ENCODE assay signal across 10 mouse cellular contexts in genomic region chr6:86670873-86671272, GRCm38 (mm10). TPM values are rescaled to one million over a fixed set of nuclear protein-coding genes. Genes with fewer than 3 reads are reported as not detected.
DNase-seq lines count a peak whose midpoint lies in the region; ATAC-seq lines count a peak whose summit lies in the region.
"Had no signal": no experiment of that assay in that cellular context is flagged by ENCODE, and none has a peak within 500 bp of the region (broad histone marks: within the 10 kb centered on the region; RNA-seq: fewer than 3 reads in every experiment).

No protein-coding gene starts in this region.

- H3K9ac ChIP-seq in intestine, embryonic 14.5 days (ENCODE audit: low read length), result no peak overlapping the region
- H3K9ac ChIP-seq in intestine, embryonic 15.5 days, result no peak overlapping the region
- H3K9ac ChIP-seq in midbrain, embryonic 11.5 days (ENCODE audit: low read length), result no peak overlapping the region
- no peak overlapping the region for H3K9ac ChIP-seq in stomach, embryonic 15.5 days
- H3K9ac ChIP-seq: embryonic facial prominence, embryonic 12.5 days had no signal

- peaks cover 50% of the 10 kb centered on the region for H3K36me3 ChIP-seq in intestine, embryonic 14.5 days (ENCODE audit: control insufficient read depth, insufficient read depth, low read length)
- peaks cover 12% of the 10 kb centered on the region for H3K36me3 ChIP-seq in intestine, embryonic 15.5 days
- peaks cover 49% of the 10 kb centered on the region for H3K36me3 ChIP-seq in heart, embryonic 10.5 days
- peaks cover 4% of the 10 kb centered on the region for H3K36me3 ChIP-seq in midbrain, embryonic 11.5 days (ENCODE audit: control insufficient read depth, insufficient read depth, low read length)
- peaks cover 20% of the 10 kb centered on the region for H3K36me3 ChIP-seq in stomach, embryonic 15.5 days

- no peak overlapping the region for H3K27ac ChIP-seq in intestine, embryonic 14.5 days (ENCODE audit: low read depth)
- H3K27ac ChIP-seq in intestine, embryonic 15.5 days, result no peak overlapping the region
- no peak overlapping the region for H3K27ac ChIP-seq in heart, embryonic 10.5 days
- no peak overlapping the region for H3K27ac ChIP-seq in midbrain, embryonic 11.5 days (ENCODE audit: low read depth, low read length)
- H3K27ac ChIP-seq in stomach, embryonic 15.5 days, result 0 out of 2 replicates have a peak overlapping the region, but pooled peaks have one; percentile 40
- H3K27ac ChIP-seq: embryonic facial prominence, embryonic 12.5 days had no signal

- no peak overlapping the region for H3K4me2 ChIP-seq in intestine, embryonic 14.5 days (ENCODE audit: low read length)
- no peak overlapping the region for H3K4me2 ChIP-seq in intestine, embryonic 15.5 days (replicated peaks)
- no peak overlapping the region for H3K4me2 ChIP-seq in midbrain, embryonic 11.5 days
- H3K4me2 ChIP-seq in stomach, embryonic 15.5 days, result no peak overlapping the region
- H3K4me2 ChIP-seq: embryonic facial prominence, embryonic 12.5 days had no signal

- no peak for ATAC-seq in intestine, embryonic 14.5 days (replicated peaks; ENCODE audit: low FRiP score, low TSS enrichment, low read depth)
- no peak for ATAC-seq in intestine, embryonic 15.5 days
- no peak for ATAC-seq in midbrain, embryonic 11.5 days (ENCODE audit: low FRiP score)
- no peak for ATAC-seq in stomach, embryonic 15.5 days (ENCODE audit: insufficient read depth, low FRiP score, low read depth)

- DNase-seq in intestine, embryonic 14.5 days (ENCODE audit: low spot score), result peak; percentile 60
- peak; percentile 64 for DNase-seq in Muller cell, postnatal 12 days (ENCODE audit: inconsistent ontology term)
- DNase-seq in cerebellum, postnatal 14 days, result peak; percentile 72 to 80
- DNase-seq in heart, embryonic 10.5 days (ENCODE audit: low spot score), result peak; percentile 82
- peak; percentile 35 to 86 for DNase-seq in layer of hippocampus, postnatal 14 days (ENCODE audit: low spot score in 2 of 2)
- DNase-seq in midbrain, embryonic 11.5 days (ENCODE audit: low spot score, missing footprints), result peak; percentile 91

- H3K27me3 ChIP-seq in intestine, embryonic 14.5 days (replicated peaks; ENCODE audit: control insufficient read depth, insufficient read depth, low read length), result no peaks in the 10 kb centered on the region
- no peaks in the 10 kb centered on the region for H3K27me3 ChIP-seq in intestine, embryonic 15.5 days (replicated peaks)
- H3K27me3 ChIP-seq in heart, embryonic 10.5 days (ENCODE audit: insufficient read depth, poor library complexity, severe bottlenecking), result no peaks in the 10 kb centered on the region
- no peaks in the 10 kb centered on the region for H3K27me3 ChIP-seq in midbrain, embryonic 11.5 days (ENCODE audit: control insufficient read depth, insufficient read depth, low read length)
- H3K27me3 ChIP-seq in stomach, embryonic 15.5 days (replicated peaks), result no peaks in the 10 kb centered on the region
- H3K27me3 ChIP-seq: embryonic facial prominence, embryonic 12.5 days; megakaryocyte, embryonic 14.5 days had no signal

- 22% methylated on average over 2 of the region's 2 CpGs for WGBS in intestine, embryonic 14.5 days
- WGBS in intestine, embryonic 15.5 days, result 11% methylated on average over 2 of the region's 2 CpGs
- WGBS in heart, embryonic 10.5 days, result 18% methylated on average over 2 of the region's 2 CpGs
- 24% methylated on average over 2 of the region's 2 CpGs for WGBS in midbrain, embryonic 11.5 days
- WGBS in stomach, embryonic 15.5 days, result 17% methylated on average over 2 of the region's 2 CpGs

- H3K4me1 ChIP-seq in intestine, embryonic 14.5 days (replicated peaks; ENCODE audit: control insufficient read depth, insufficient read depth, low read length), result peaks cover 18% of the 10 kb centered on the region
- H3K4me1 ChIP-seq in intestine, embryonic 15.5 days (replicated peaks), result peaks cover 7% of the 10 kb centered on the region; the same call in 1 of the 2 replicates
- peaks cover 15% of the 10 kb centered on the region for H3K4me1 ChIP-seq in heart, embryonic 10.5 days
- H3K4me1 ChIP-seq in midbrain, embryonic 11.5 days (ENCODE audit: control insufficient read depth, insufficient read depth, low read length), result peaks cover 18% of the 10 kb centered on the region
- peaks cover 15% of the 10 kb centered on the region; the same call in 1 of the 2 replicates for H3K4me1 ChIP-seq in stomach, embryonic 15.5 days

- no peak overlapping the region for H3K4me3 ChIP-seq in intestine, embryonic 14.5 days (ENCODE audit: low read depth, low read length)
- H3K4me3 ChIP-seq in intestine, embryonic 15.5 days (replicated peaks), result no peak overlapping the region
- H3K4me3 ChIP-seq in heart, embryonic 10.5 days, result no peak overlapping the region
- no peak overlapping the region for H3K4me3 ChIP-seq in midbrain, embryonic 11.5 days (ENCODE audit: low read depth, low read length)
- no peak overlapping the region for H3K4me3 ChIP-seq in stomach, embryonic 15.5 days (replicated peaks)
- H3K4me3 ChIP-seq: embryonic facial prominence, embryonic 12.5 days had no signal

- H3K9me3 ChIP-seq in intestine, embryonic 14.5 days (ENCODE audit: control insufficient read depth, low read length), result no peaks in the 10 kb centered on the region
- H3K9me3 ChIP-seq in intestine, embryonic 15.5 days, result no peaks in the 10 kb centered on the region
- no peaks in the 10 kb centered on the region for H3K9me3 ChIP-seq in heart, embryonic 10.5 days
- no peaks in the 10 kb centered on the region for H3K9me3 ChIP-seq in midbrain, embryonic 11.5 days (ENCODE audit: control insufficient read depth, low read length)
- H3K9me3 ChIP-seq in stomach, embryonic 15.5 days, result no peaks in the 10 kb centered on the region
- H3K9me3 ChIP-seq: embryonic facial prominence, embryonic 12.5 days; megakaryocyte, embryonic 14.5 days had no signal

RNA-seq across cellular contexts. Expression of gene Mxd1, which starts 1.9 kb away (rescaled TPM):
- 9.4 and 10.3 TPM in 2 replicates for polyA plus RNA-seq in intestine, embryonic 14.5 days (2014; fragmentation: Nextera tagmentation; extraction: Ambion mirVana)
- 13.8 and 14.7 TPM in 2 replicates for polyA plus RNA-seq in intestine, embryonic 15.5 days (2015; fragmentation: Nextera tagmentation; extraction: Ambion mirVana)
- polyA plus RNA-seq in heart, embryonic 10.5 days (2016; fragmentation: Nextera tagmentation; extraction: Ambion mirVana), result 8.9 and 9.6 TPM in 2 replicates
- 10 to 100 TPM; 16.9 to 17.7 TPM for total RNA-seq in layer of hippocampus, postnatal 14 days (2021)
- polyA plus RNA-seq in midbrain, embryonic 11.5 days (2014; fragmentation: Nextera tagmentation; extraction: Ambion mirVana), result 16.7 and 18.4 TPM in 2 replicates
- 15.1 and 18.6 TPM in 2 replicates for polyA plus RNA-seq in stomach, embryonic 15.5 days (2015; fragmentation: Nextera tagmentation; extraction: Ambion mirVana)

RNA-seq across cellular contexts. Expression of gene Snrnp27, which starts 13.4 kb away (rescaled TPM):
- polyA plus RNA-seq in intestine, embryonic 14.5 days (2014; fragmentation: Nextera tagmentation; extraction: Ambion mirVana), result 105 and 110 TPM in 2 replicates
- polyA plus RNA-seq in intestine, embryonic 15.5 days (2015; fragmentation: Nextera tagmentation; extraction: Ambion mirVana), result 96.0 and 105 TPM in 2 replicates
- 94.8 and 112 TPM in 2 replicates for polyA plus RNA-seq in heart, embryonic 10.5 days (2016; fragmentation: Nextera tagmentation; extraction: Ambion mirVana)
- total RNA-seq in layer of hippocampus, postnatal 14 days (2021), result 10 to 100 TPM; 56.2 to 56.8 TPM
- polyA plus RNA-seq in midbrain, embryonic 11.5 days (2014; fragmentation: Nextera tagmentation; extraction: Ambion mirVana), result 137 and 160 TPM in 2 replicates
- polyA plus RNA-seq in stomach, embryonic 15.5 days (2015; fragmentation: Nextera tagmentation; extraction: Ambion mirVana), result 108 and 115 TPM in 2 replicates

RNA-seq across cellular contexts. Expression of gene Asprv1, which starts 42.9 kb away (rescaled TPM):
- polyA plus RNA-seq in intestine, embryonic 14.5 days (2014; fragmentation: Nextera tagmentation; extraction: Ambion mirVana), result 0.26 and 0.69 TPM in 2 replicates
- 0.66 and 1.2 TPM in 2 replicates for polyA plus RNA-seq in intestine, embryonic 15.5 days (2015; fragmentation: Nextera tagmentation; extraction: Ambion mirVana)
- polyA plus RNA-seq in heart, embryonic 10.5 days (2016; fragmentation: Nextera tagmentation; extraction: Ambion mirVana), result 0.23 and 0.58 TPM in 2 replicates
- 1 to 10 TPM; 1.2 to 2.1 TPM for total RNA-seq in layer of hippocampus, postnatal 14 days (2021)
- polyA plus RNA-seq in midbrain, embryonic 11.5 days (2014; fragmentation: Nextera tagmentation; extraction: Ambion mirVana), result 0.37 and 0.68 TPM in 2 replicates
- polyA plus RNA-seq in stomach, embryonic 15.5 days (2015; fragmentation: Nextera tagmentation; extraction: Ambion mirVana), result 30.9 and 104 TPM in 2 replicates

Comparison
In these comparisons a context has a peak if more than half of its experiments do, and no peak if none do; other contexts are left out.
1. RNA of gene Asprv1, which starts 42.9 kb away (polyA plus RNA-seq): 30.9 to 104 TPM in stomach, embryonic 15.5 days; 0.66 to 1.2 TPM in intestine, embryonic 15.5 days, 0.23 to 0.58 TPM in heart, embryonic 10.5 days, 0.37 to 0.68 TPM in midbrain, embryonic 11.5 days and 0.26 to 0.69 TPM in intestine, embryonic 14.5 days; every median in the first group is over 10 times any median in the second.
2. Peak in every context shown above with its lines, with median percentiles within 50 percentile points of each other: DNase-seq.